Mouse (Mus musculus): ENCODE data around the gene Lrrc51. TPM values are rescaled to one million over a fixed set of nuclear protein-coding genes. Genes with fewer than 3 reads are reported as not detected.

Gene Lrrc51
- polyA plus RNA-seq, 1 experiment from 2014 or later, result 7.3 TPM

DNA sequence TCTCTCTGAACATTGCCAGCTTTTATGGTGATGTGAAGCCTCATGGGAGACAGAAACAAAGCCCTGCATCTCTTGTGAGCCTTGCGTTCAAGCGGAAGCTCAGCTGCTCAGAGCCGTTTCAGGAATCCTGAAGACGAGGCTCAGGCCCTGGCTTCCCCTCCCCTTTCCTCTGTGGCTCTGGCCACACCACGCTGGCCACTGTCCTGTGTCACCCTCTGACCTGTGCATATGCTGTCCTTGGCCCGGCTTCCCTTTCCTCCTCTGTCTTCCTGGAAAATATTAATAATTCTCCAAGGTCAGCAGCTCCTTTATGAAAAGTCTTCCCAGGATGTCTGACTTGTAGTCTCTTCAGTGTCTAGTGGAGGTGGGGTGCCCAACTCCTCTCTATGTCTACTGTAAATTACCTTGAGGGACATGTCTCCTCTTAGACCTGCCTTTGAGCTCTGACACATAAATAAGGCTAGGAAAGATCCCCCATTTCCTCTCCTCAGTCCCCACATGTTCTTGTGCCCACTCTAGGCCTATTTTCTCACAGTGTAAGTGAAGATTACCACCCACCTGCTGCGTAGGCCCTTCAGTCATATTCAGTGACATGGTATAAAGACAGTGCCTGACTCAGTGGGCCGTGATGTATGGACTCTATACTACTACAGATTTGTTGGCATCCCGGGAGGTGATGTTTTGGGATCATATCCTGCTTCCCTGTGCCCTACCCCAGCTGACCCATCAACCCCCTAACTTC, 51.1 kb downstream of the Lrrc51 start:
- Histone ChIP-seq H3K4me1 (no peaks in the 10 kb centered on the region), H3K36me3 (no peaks in the 10 kb centered on the region), H3K27ac (no peak overlapping the region), H3K27me3 (no peaks in the 10 kb centered on the region), H3K9me3 (no peaks in the 10 kb centered on the region), H3K4me3 (no peak overlapping the region), H3K4me2 (no peak overlapping the region), H3K9ac (no peak overlapping the region)
- no peak for ATAC-seq (ENCODE audit: insufficient number of reproducible peaks, insufficient read depth, low FRiP score, low TSS enrichment, low read depth)
- WGBS, result 72% methylated on average over 9 of the region's 9 CpGs

DNA sequence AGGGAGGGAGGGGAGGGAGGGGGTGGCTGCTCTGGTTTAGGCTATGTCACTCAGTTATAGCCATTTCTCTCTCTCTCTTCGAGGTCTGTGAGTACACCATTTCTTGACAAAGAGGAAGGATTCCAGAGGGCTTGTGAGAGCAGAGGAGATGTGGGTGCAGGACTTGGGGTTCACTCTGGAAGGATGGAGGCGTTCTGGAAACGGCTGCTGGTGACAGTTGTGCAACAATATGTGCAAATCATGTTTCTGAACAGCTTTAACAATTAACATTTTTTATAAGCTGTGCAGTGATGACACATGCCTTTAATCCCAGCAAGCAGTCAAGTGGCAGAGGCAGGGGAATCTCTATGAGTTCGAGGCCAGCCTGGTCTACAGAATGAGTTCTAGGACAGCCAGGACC, 52.8 kb downstream of the Lrrc51 start:
- H3K4me2 ChIP-seq, result no peak overlapping the region

DNA sequence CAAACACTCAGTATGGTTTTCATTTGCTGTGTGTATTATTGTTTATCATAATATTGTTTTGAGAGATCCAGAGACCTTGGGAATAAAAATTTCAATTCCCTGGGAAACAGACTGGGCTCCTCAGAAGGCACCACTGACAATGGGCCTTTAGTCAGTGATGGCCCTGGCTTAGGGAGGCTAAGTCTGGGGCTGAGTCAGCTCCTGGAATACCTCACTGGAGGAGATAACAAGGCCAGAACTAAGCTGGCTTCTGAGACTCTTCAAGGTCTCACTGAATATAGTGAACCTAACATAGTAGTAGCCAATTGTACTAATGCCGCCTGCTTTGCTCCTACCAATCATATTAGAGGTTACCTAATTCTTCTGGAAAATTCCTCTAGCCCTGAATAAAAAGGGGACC, 57.7 kb downstream of the Lrrc51 start:
- Histone ChIP-seq H3K9me3 (no peaks in the 10 kb centered on the region), H3K4me3 (no peak overlapping the region), H3K27me3 (no peaks in the 10 kb centered on the region), H3K27ac (no peak overlapping the region), H3K9ac (no peak overlapping the region), H3K4me2 (no peak overlapping the region), H3K36me3 (no peaks in the 10 kb centered on the region), H3K4me1 (no peaks in the 10 kb centered on the region)
- ATAC-seq (ENCODE audit: insufficient number of reproducible peaks, insufficient read depth, low FRiP score, low TSS enrichment, low read depth), result no peak
- WGBS, result 96% methylated on average over 1 of the region's 1 CpGs

More for the DNA sequence above, 52.8 kb downstream of the Lrrc51 start:
- no peaks in the 10 kb centered on the region for H3K9me3 ChIP-seq
- H3K9ac ChIP-seq, result no peak overlapping the region
- no peaks in the 10 kb centered on the region for H3K4me1 ChIP-seq
- ATAC-seq (ENCODE audit: insufficient number of reproducible peaks, insufficient read depth, low FRiP score, low TSS enrichment, low read depth), result no peak
- H3K4me3 ChIP-seq, result no peak overlapping the region
- 70% methylated on average over 4 of the region's 4 CpGs for WGBS
- H3K27ac ChIP-seq, result no peak overlapping the region
- no peaks in the 10 kb centered on the region for H3K27me3 ChIP-seq
- H3K36me3 ChIP-seq, result no peaks in the 10 kb centered on the region

DNA sequence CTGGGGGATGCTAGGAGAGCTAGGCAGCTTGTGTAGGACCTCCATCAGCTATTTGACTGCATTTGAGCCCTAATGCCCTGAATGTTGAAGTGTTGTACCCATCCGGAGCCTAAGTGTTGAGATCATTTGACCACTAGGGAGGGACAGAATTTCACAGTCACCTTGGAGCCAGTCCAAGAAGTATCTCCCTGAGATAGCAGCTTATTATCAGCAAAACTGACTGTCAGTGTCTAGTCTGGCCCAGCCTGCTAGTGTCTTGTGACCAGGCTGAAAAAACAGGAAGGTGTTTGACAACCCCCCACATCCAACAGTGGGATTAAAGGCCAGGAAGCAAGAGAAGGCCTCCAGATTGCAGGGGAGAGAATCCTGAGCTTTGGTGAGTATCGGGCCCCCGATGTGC, 62.4 kb downstream of the Lrrc51 start:
- Histone ChIP-seq H3K4me1 (no peaks in the 10 kb centered on the region), H3K4me3 (no peak overlapping the region), H3K4me2 (no peak overlapping the region), H3K9ac (no peak overlapping the region), H3K9me3 (no peaks in the 10 kb centered on the region), H3K27ac (no peak overlapping the region), H3K36me3 (no peaks in the 10 kb centered on the region), H3K27me3 (no peaks in the 10 kb centered on the region)
- 88% methylated on average over 3 of the region's 3 CpGs for WGBS
- ATAC-seq (ENCODE audit: insufficient number of reproducible peaks, insufficient read depth, low FRiP score, low TSS enrichment, low read depth), result no peak

DNA sequence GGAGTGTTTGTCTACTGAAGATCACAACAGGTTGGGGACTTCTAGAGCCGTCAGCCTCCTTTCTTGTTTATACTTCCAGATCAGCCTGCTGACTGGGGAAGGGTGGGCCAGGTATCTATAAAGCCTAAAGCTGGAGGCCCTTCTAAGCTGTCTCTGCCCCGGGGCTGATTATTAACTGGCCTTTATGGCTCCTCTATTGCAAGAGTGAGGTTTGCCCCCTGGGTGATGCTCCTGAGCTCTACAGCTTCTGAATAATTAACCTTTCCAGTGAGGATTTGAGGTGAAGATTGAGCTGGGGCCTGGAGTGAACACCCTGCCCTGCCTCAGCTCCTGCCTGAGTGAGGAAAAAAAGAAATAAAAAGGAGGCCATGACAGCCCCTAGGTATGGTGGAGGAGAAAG, 63.1 kb downstream of the Lrrc51 start, which contains the start of gene Folr1:
Gene Folr1 (minus strand): TSS at position 160 of the 400 bp plus-strand sequence.
- H3K4me1 ChIP-seq, result no peaks in the 10 kb centered on the region
- no peaks in the 10 kb centered on the region for H3K9me3 ChIP-seq
- 54% methylated on average over 2 of the region's 2 CpGs for WGBS
- H3K36me3 ChIP-seq, result no peaks in the 10 kb centered on the region
- H3K4me3 ChIP-seq, result no peak within 1 kb of the TSS
- ATAC-seq (ENCODE audit: insufficient number of reproducible peaks, insufficient read depth, low FRiP score, low TSS enrichment, low read depth), result no peak
- H3K27me3 ChIP-seq, result no peaks in the 10 kb centered on the region
- no peak within 1 kb of the TSS for H3K27ac ChIP-seq
- no peak within 1 kb of the TSS for H3K4me2 ChIP-seq
- no peak within 1 kb of the TSS for H3K9ac ChIP-seq

DNA sequence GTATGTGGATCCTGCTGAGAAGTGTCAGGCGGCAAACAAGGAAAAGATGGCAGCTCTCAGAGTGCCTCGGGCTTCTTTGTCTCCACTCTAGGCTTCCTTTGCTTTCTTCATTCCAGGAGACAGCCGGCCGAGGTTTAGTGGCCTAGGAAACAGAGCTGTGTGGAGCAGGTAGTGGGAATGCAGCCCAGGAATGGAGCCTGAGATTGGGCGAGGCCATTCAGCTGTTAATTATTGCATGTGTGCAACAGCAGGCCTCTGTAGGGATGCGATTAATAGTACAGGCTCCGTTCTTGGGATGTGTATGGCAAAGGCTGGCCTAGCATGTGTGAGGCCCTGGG, 64.6 kb downstream of the Lrrc51 start:
- WGBS, result 48% methylated on average over 7 of the region's 7 CpGs
- Histone ChIP-seq H3K4me3 (no peak overlapping the region), H3K27me3 (no peaks in the 10 kb centered on the region), H3K9ac (no peak overlapping the region), H3K27ac (no peak overlapping the region), H3K36me3 (no peaks in the 10 kb centered on the region), H3K9me3 (no peaks in the 10 kb centered on the region), H3K4me1 (no peaks in the 10 kb centered on the region), H3K4me2 (no peak overlapping the region)
- no peak for ATAC-seq (ENCODE audit: insufficient number of reproducible peaks, insufficient read depth, low FRiP score, low TSS enrichment, low read depth)

DNA sequence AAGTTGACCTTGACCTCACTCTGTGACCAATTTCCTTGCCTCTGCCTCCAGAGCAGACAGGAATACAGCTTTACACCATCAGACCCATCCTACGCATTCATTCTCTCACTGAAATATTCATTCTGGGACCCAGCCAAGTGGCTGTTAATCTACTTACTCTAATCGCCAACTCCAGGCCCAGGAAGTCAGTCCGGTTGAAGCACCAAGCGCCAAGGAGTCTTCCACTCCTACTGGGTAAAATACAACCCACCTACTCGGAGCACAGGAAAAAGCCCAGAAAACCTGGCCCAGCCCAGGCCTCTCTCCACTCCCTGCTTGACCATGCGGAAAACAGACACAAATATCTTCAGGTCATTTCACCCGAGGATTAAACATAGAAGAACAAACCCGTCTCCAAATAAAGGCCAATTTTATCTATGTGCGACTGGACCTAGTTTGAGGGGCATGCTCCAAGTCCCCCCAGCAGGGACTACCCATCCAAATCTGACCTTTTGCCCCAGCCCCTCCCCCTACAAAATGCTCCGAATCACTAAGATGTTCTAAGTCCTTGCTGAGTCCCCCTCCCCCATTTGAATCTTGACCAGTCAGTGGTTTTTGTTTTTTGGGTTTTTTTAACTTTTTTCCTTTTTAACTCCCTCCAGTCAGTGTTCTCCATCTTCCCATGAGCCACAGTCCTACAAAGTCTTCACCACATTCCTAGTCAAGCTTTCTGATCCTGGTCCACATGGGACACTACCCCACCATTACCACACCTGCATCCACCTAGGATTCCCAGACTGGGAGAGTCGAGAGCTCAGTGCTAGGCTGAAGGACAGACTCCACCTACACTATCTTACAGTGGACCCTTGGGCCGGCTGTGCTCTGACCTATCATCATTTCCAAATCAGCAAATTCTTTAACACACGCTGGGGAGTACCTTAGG, 65.2 kb downstream of the Lrrc51 start:
- Histone ChIP-seq H3K27me3 (no peaks in the 10 kb centered on the region), H3K36me3 (no peaks in the 10 kb centered on the region), H3K4me1 (no peaks in the 10 kb centered on the region), H3K9ac (no peak overlapping the region), H3K4me3 (no peak overlapping the region), H3K4me2 (no peak overlapping the region), H3K9me3 (no peaks in the 10 kb centered on the region), H3K27ac (no peak overlapping the region)
- WGBS, result 63% methylated on average over 13 of the region's 13 CpGs
- ATAC-seq (ENCODE audit: insufficient number of reproducible peaks, insufficient read depth, low FRiP score, low TSS enrichment, low read depth), result no peak

DNA sequence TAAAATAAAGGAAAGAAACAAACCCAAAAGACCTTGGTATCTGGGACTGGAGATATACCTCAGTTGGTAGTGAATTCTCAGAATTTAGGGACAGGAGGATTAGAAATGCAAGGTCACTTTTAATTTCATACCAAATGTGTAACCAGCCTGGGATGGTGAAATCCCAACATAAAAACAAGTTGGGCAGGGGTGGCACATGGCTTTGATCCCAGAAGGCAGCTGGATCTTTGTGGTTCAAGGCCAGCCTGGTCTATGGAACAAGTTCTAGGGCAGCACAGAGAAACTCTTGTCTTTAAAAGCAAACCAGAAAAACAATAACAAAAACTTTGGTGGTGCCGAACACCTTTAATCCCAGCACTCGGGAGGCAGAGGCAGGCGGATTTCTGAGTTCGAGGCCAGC, 66.2 kb downstream of the Lrrc51 start:
- no peak for ATAC-seq (ENCODE audit: insufficient number of reproducible peaks, insufficient read depth, low FRiP score, low TSS enrichment, low read depth)
- WGBS, result 99% methylated on average over 4 of the region's 4 CpGs
- no peak overlapping the region for H3K4me3 ChIP-seq

DNA sequence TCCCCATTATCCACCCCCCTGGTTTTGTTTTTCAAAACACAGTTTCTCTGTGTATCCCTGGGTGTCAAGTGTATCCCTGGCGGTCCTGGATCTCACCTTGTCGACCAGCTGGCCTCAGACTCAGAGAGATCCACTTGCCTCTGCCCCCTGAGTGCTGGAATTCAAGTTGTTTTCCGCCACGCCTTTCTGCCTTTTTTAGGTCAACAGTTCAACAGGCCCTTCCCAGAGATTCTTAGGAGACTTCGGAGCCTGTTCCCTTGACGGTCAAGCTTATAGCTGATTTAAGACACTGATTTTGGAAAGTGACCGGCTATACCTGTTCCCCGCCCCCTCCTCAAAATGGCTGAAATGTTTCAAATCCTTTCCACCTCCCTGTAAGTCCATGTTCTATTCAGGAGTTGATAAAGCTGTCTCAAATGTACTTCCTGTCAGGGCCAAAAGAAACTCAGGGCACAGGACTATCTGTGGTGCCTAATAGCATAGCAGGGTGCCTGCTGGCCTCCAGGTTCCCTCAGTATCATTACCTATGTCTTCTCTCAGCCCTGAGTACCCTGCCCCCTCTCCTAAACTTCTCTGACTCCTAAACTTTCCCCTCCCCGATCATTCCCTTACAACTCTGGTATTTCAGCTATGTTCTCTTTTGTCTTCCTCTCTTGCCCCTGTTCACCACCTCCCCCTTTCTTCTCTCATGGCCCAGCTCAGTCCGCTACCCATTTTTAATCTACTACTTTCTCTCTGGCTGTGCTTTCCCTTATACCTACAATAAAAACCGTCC, 67.0 kb downstream of the Lrrc51 start:
- H3K36me3 ChIP-seq, result no peaks in the 10 kb centered on the region
- ATAC-seq (ENCODE audit: insufficient number of reproducible peaks, insufficient read depth, low FRiP score, low TSS enrichment, low read depth), result no peak
- WGBS, result 82% methylated on average over 11 of the region's 11 CpGs
- no peaks in the 10 kb centered on the region for H3K27me3 ChIP-seq
- no peak overlapping the region for H3K4me2 ChIP-seq
- no peaks in the 10 kb centered on the region for H3K9me3 ChIP-seq
- H3K9ac ChIP-seq, result no peak overlapping the region
- H3K4me1 ChIP-seq, result no peaks in the 10 kb centered on the region
- no peak overlapping the region for H3K4me3 ChIP-seq
- H3K27ac ChIP-seq, result no peak overlapping the region

More for the DNA sequence above, 66.2 kb downstream of the Lrrc51 start:
- H3K27ac ChIP-seq, result no peak overlapping the region
- no peaks in the 10 kb centered on the region for H3K9me3 ChIP-seq
- no peak overlapping the region for H3K9ac ChIP-seq
- H3K36me3 ChIP-seq, result no peaks in the 10 kb centered on the region
- no peaks in the 10 kb centered on the region for H3K27me3 ChIP-seq
- no peaks in the 10 kb centered on the region for H3K4me1 ChIP-seq
- H3K4me2 ChIP-seq, result no peak overlapping the region

DNA sequence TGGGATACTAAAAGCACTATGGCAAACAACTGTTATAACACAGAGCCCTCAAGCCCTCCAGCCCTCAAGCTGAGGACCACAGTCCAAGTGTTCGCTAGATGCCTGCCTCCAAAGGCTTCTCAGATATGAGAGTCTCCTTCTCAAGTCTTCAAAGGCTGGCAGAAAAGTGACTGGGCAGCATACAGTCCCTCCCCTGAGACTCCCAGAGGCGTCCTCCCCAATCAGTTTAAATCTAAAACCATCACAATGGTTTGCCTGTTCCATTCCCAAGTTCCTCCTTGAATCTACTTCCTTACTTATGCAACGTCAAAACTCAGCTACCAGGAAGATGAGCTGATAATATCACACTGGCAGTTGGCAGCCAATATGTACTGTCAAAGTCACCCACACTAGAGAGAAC, 70.3 kb downstream of the Lrrc51 start, which contains the start of gene Anapc15:
Gene Anapc15 (plus strand): TSS at position 301 of the 400 bp plus-strand sequence.
- no peak for ATAC-seq (ENCODE audit: insufficient number of reproducible peaks, insufficient read depth, low FRiP score, low TSS enrichment, low read depth)
- Histone ChIP-seq H3K27ac (no peak within 1 kb of the TSS), H3K4me3 (no peak within 1 kb of the TSS), H3K4me1 (no peaks in the 10 kb centered on the region), H3K27me3 (no peaks in the 10 kb centered on the region), H3K36me3 (no peaks in the 10 kb centered on the region), H3K4me2 (no peak within 1 kb of the TSS), H3K9ac (no peak within 1 kb of the TSS), H3K9me3 (no peaks in the 10 kb centered on the region)
- 69% methylated on average over 3 of the region's 3 CpGs for WGBS
